Mouse (Mus musculus) megakaryocyte-erythroid progenitor cell, adult 5-6 weeks (primary cell): ENCODE results near the gene 1190005I06Rik. TPM values are rescaled to one million over a fixed set of nuclear protein-coding genes. Genes with fewer than 3 reads are reported as not detected.

Experiments used
- ATAC-seq: replicated peaks from 2 replicates; pipeline ENCODE4 v1.8.0; 2016; ENCODE audit warnings: mild to moderate bottlenecking, inconsistent platforms; ENCODE audit not compliant: severe bottlenecking, poor library complexity, low FRiP score, low TSS enrichment
- total RNA-seq, 2 experiments: library from RNA; stranded (forward) in 1 of 2; stranded (reverse) in 1 of 2; fragments of 200-1000, 215-1000 nt in 1 of 2; fragments of >200 nt in 1 of 2; fragmentation: Nextera tagmentation in 1 of 2; gene quantifications; 2 replicates each; pipeline ENCODE4 v1.2.3; 2014 to 2017

The 1190005I06Rik gene
- total RNA-seq, 2 experiments from 2014 or later: not detected

DNA sequence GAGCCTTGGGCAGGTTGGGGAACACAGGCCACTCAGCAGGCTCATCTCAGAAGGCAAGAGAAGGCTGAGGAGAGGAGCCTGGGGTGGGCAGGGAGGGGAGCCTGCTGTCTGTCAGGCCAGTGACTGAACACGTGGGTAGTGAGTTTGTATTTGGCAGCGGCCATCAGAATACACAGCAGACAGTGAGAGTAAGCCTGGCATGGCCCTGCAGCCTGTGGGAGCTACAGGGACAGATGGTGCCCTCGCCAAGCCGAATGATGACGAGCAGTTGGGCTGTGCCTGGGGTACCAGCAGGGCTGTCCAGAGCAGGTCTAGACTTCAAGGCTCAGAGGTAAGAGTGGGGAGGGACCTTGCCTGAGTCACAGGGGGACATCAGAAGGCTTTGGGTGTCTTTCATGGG, 20.1 kb downstream of the 1190005I06Rik start:
- ATAC-seq: no peak

- ATAC-seq: no peak
These were observed 21.0 kb downstream of the 1190005I06Rik start for GRCm38 (mm10) chr8:120626461-120626860.

DNA sequence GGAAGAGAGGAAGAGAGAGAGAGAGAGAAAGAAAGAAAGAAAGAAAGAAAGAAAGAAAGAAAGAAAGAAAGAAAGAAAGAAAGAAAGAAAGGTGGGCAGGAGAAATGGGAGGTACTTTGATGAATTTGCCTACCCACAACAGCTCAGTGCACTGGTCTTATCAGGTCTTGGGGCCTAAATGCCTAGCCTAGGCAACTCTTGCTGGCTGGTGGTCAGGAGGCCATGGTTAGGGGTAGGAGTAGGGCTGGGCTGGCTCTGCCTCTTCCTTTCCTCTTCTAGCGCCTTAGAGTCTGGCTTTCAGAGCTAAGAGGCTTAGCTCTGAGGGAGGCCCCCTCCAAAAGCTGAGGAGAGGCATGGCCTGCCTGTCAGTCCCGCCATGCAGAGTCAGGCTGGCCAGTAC, 23.8 kb downstream of the 1190005I06Rik start:
- peak; percentile 41; the same call in 1 of the 2 replicates for ATAC-seq

DNA sequence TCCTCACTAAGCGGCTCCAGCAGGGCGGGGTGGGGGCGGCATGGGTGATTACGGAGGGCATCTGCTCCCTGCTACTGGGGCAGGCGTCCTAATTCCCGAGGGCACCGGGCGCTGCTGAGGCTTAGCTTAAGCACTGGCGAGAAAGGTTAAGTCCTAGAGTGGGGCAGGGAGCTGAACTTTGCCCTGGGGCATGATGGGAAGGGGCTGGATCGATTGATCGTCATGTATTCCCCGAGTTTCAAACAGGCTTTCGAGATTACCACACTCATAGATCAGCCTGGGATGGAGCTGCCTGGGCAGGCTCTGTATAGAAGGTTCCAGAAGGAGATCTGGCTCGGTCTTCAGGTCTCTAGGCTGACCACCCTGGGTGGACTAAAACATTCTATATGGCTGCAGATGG, 25.3 kb downstream of the 1190005I06Rik start:
- no peak for ATAC-seq

DNA sequence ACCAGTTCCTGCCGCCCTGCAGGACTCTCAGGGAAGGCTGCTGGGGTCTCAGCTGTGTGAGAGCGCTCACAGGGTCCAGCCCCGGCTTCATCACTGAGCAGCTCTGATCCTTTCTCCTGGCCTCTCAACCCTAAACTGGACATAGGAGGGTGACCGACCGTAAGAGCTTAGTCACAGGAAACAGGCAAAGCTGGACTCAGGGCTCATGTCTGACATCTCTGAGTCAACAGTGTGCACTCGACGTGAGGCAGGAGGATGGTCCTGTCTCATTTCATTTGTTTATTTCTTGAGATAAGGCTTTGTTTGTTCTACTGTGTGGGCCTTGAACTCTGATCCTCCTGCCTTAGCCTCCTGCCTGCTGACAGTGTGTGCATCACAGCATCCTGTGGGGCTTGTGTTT, 27.0 kb downstream of the 1190005I06Rik start:
- ATAC-seq: no peak

DNA sequence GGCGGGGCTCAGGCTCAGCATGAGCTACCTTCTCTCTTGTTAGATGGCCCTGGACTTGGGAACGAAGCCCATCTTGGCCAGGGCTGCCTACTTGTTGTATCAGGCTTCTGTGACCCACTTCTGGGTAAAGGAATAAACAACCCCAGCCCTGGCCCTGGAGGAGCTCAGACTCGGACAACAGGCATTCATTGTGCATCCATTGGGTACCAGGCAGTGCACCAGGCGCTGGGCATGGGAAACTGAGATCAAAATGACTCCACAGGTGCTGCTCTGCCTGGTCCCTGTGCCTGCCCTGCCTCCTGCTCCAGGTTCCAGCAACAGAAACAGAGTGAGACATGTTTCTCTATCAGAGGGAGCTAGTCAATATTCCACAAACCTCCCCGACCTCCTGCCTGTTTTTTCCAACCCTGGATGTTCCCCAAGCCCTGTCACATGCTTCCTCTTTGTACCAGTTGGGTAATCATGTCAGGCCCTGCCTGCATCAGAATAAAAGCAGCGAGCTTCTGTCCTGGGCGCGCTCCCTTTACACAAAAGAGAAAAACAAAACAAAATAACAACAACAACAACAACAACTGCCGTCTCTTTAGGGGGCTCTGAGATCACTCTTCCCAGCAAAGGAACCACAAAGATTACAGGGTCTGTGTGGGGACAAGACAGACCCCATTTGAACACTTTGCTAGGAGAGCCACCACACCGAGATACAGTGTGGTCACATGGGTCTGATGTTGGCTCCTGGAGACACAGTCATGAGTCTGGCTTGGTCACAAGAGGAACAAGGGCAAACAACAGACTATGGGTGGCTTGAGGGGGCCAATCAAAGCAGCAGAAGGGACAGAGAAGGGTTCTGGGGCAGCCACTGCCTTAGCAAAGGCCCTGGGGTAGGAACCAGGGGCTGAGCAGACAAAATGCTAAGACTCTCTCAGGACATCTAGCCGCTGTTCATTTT, 27.9 kb downstream of the 1190005I06Rik start:
- no peak for ATAC-seq

GRCm38 (mm10) chr8:120618110-120618509, 29.3 kb downstream of the 1190005I06Rik start:
- peak; percentile 65 for ATAC-seq

DNA sequence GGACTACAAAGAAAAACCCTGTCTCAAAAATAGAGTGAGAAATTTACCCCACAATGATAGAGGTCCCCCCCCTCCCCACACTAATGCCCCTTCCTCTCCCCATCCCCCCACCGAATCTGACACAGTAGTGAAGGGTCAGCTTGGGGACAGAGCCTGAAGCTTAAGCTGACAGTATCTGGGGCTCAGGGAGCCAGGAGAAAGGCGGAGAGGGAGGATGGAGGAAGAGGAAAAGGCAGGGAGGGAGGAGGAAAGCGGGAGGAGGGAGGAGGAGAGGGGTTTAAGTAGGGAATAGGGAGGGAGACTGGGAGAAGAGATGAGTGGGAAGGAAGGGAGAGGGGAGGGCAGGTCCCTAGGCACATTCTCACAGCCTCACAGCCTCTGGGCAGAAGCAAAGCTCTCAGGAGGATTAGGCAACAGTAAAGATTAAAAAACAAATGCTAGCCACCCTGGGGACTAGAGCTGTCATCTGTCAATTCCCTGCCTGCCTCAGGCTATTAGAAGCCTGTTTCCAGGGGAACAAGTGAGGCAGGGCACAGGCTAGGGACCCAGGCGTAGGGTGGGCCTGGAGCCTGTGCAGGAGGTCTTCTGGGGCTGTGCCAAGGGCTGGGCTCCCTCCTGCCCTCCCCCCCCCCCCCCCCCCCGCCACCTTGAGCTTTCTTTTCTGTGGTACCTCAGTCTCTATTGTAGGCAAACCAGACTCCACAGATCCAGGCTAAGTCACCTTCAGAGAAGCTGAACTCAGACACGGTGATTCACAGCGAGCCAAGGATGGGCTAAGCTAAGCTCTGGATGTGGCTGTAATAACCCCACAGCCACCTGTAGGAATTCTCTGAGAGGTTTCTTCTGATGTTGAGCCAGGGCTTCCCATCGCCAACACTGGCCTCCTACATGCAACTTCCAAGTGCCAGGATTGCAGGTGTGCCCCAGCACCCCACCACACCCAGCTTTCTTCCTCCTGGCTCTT, 30.5 kb downstream of the 1190005I06Rik start:
- ATAC-seq: no peak

DNA sequence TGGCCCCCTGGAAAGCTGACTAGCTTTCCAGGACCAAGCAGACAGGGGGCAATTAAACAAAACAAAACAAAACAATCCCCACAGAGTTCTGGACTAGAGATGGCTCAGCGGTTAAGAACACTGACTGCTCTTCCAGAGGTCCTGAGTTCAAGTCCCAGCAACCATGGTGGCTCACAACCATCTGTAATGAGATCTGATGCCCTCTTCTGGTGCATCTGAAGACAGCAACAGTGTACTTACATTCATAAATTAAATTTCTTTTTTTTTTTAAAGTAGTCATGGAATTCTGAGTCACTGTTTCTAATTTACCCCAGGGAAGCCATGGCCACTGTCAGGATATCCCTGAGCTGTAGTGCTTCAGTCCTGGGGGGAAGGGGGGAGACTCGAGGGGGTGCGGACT, 32.9 kb downstream of the 1190005I06Rik start:
- no peak for ATAC-seq

DNA sequence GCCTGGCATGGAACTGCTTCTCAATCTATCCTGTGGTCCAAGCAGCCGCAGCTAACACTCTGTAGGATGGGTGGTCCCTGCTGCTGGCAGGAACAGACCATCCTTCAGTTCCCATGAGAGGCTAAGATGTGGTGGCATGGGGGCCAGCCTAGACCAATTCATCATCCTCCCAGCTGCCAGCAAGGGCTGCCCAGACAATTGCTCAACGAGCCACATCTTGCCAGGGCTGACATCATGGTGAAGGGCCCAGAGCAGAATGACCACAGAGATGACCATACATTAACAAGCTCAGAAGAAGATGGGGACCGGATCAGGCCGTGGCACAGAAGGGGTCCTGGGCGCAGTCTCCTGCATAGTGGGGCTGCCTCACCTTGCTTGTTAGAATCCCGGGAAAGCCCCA, 36.6 kb downstream of the 1190005I06Rik start:
- no peak for ATAC-seq

GRCm38 (mm10) chr8:120607885-120608284, 39.5 kb downstream of the 1190005I06Rik start:
- ATAC-seq: peak; percentile 79

DNA sequence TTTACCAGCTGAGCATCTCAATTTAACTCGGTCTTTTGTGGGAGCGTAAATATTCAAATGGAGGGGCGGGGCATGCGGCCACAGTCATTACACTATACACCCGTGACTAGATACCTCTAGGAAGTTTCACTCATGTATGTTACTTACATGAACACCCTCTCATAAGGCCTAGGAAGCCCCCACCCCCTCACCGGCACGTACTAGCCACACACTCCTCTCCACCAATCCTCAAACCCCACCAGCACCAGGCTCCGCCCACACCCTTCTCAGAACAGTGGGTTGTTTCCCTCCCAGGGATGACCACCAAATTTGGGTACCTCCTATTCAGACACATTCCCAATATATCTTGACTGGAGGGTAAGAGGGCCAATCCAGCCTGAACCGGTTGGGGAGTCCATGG, 40.0 kb downstream of the 1190005I06Rik start:
- peak; percentile 19; the same call in 1 of the 2 replicates for ATAC-seq

GRCm38 (mm10) chr8:120602672-120603071, 44.8 kb downstream of the 1190005I06Rik start:
- no peak for ATAC-seq

- 0 out of 2 replicates have a peak, but pooled peaks have one; percentile 14 for ATAC-seq
These were observed 47.9 kb downstream of the 1190005I06Rik start for GRCm38 (mm10) chr8:120599504-120599903.

DNA sequence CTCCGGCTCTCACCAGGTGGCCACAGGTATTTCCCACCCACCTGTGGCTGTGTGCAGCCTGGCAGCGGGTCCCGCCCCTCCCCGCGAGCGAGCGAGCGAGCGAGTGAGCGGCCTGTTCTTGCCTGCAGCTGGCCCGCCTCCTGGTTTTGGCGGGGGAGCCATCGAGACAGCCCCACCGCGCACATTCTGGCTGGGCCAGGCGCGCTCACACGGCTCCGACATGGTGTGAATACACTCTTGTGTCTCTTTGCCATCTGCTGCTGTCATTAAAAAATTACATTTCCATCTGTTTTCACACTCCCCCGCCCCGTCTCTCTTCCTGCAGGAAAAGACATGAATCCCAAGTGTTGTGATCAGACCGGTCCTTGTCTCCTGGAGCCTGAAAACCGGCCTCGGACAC, 48.9 kb downstream of the 1190005I06Rik start:
- no peak for ATAC-seq

GRCm38 (mm10) chr8:120595963-120596362, 51.5 kb downstream of the 1190005I06Rik start:
- peak; percentile 78 for ATAC-seq

GRCm38 (mm10) chr8:120594571-120594970, 52.9 kb downstream of the 1190005I06Rik start:
- ATAC-seq: no peak

- ATAC-seq: no peak
These were observed 55.7 kb downstream of the 1190005I06Rik start for GRCm38 (mm10) chr8:120591587-120592292.

DNA sequence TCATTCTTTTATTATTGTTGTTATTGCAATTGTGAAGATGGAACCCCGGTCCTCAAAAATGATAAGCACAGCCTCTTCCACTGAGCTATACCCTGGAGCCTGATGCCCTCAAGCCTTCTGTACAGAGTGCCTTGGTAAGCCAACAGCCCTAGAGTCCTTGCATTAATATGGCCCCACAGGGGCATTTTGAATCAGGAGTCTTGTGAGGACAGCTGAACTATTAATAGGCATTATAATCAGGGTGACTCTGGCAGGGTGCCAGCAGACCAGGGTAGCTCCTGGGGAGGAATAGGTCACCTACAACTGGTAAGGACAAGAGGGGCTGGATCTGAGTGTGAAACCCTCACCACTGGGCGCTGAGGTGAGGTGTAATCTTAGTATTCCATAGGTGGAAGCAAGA, 57.5 kb downstream of the 1190005I06Rik start:
- no peak for ATAC-seq
